Mouse (Mus musculus): Measurements from ENCODE around the gene Pomgnt1. TPM values are rescaled to one million over a fixed set of nuclear protein-coding genes. Genes with fewer than 3 reads are reported as not detected.

Pomgnt1 gene
- polyA plus RNA-seq, 1 experiment = 49.5 TPM

DNA sequence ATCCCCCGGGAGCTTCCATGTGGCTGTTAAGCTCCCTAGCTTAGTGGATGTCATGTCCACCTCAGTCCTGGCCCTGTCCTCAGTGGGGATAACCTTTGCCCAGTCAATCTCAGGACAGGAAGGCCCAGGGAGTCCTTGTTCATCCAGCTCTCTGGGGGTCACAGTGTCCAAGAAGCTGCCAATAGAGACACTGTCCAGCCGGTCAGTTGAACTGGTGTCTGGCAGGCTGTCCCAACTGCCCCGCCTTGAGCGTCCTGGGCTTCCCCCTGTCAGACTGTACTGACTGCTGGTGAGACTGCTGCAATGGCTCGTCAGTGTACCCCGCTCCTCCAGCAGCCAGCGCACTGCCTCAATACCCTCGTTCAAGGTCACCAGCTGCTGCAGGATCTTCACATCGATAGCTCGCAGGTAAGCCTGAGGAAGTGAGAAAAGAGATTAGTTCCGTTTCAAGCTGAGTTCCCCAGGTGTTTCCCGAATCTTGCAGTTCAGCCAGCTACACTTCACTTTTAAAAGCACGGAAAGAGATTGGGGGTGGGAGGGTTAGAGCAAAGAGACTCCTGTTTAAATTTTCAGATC, 13.9 kb downstream of the Pomgnt1 start:
- no peak for TF ChIP-seq CTCF (IDR thresholded peaks at IDR 0.05; ENCODE audit: borderline replicate concordance, insufficient read depth, low read length)
- TF ChIP-seq POLR2A (IDR thresholded peaks at IDR 0.05; ENCODE audit: low read depth, low read length) = no peak
- Histone ChIP-seq H3K4me1 (ENCODE audit: control insufficient read depth, insufficient read depth, low read length) (no peaks in the 10 kb centered on the region), H3K4me3 (ENCODE audit: insufficient read depth, low read length) (no peak overlapping the region), H3K27ac (ENCODE audit: insufficient read depth, low read length) (no peak overlapping the region)

DNA sequence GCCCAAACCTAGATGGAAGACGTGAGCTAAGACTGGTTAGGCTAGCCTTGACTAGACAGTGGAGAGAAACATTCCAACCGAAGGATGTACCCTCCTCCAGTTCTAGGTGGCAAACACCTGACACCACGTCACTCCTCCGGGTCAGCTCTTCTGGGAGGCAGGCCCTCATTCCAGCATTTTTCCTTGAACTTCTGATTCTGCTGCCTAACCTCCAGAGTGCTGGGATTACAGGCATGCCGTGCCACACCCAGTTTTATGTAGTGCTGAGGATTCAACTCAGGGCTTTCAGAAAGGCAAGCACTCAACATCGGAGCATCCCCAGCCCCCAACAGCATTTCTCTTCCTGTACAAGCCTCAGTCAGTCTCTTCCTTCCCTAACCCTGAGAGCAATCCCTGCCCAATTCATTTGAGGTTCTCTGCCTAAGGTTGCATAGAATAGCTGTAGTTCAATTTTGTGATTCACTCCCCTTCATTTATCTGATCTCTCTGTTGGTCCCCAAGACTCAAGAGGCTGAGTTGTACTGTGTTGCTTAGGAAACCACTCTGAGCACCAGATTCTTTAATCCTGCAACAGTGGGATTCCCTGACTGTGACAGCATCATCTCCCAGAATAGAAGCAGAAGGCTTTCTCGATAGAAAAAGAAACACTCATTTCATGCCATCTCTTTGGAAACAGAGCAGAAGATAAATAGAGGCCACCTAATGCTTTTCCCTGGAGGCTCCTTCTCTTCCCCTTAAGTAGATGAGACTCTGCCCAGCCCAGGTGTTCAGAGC, 17.3 kb downstream of the Pomgnt1 start:
- Histone ChIP-seq H3K27ac (ENCODE audit: insufficient read depth, low read length) (no peak overlapping the region), H3K4me1 (ENCODE audit: control insufficient read depth, insufficient read depth, low read length) (no peaks in the 10 kb centered on the region), H3K4me3 (ENCODE audit: insufficient read depth, low read length) (no peak overlapping the region)
- TF ChIP-seq CTCF (IDR thresholded peaks at IDR 0.05; ENCODE audit: borderline replicate concordance, insufficient read depth, low read length) = no peak
- no peak for TF ChIP-seq POLR2A (IDR thresholded peaks at IDR 0.05; ENCODE audit: low read depth, low read length)

DNA sequence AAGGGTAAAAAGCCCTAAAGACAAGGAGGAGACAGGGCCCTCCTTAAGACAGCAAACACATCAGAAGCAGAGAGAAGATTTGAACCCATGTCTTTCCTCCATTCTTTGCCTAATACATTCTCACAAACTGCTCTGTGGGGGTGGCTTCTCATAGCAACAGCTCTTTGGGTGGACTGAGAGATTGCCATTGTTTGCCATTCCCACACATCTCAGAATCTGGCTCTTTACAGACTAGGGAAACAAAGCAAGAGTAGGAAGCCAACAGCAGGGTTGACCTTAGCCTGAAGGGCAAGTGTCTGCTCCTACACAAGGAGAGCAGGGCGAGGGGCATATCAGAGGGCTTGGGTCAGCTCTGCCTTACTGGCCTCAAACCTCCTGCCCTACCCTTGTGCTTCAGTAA, 18.1 kb downstream of the Pomgnt1 start:
- Histone ChIP-seq H3K4me3 (ENCODE audit: insufficient read depth, low read length) (no peak overlapping the region), H3K4me1 (ENCODE audit: control insufficient read depth, insufficient read depth, low read length) (no peaks in the 10 kb centered on the region), H3K27ac (ENCODE audit: insufficient read depth, low read length) (no peak overlapping the region)
- TF ChIP-seq POLR2A (IDR thresholded peaks at IDR 0.05; ENCODE audit: low read depth, low read length) (no peak), CTCF (IDR thresholded peaks at IDR 0.05; ENCODE audit: borderline replicate concordance, insufficient read depth, low read length) (no peak)

DNA sequence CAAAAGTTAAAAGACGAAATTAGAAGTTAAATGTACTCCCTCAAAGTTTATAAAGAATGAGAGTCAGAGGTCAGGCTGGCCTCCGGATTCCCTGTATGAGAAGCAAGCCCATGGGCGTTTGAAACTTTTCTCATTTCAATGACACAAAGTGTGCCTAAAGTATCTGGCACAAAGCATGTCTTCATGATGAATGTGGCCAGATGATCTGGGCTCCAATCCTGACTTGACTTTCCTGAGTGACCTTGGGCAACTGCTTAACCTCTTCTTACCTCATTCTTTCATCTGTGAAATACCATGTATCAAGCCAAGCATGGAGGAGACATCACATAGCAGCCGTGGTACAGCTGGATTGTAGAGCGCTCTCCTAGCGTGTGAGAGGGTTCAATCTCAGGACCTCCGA, 18.6 kb downstream of the Pomgnt1 start:
- Histone ChIP-seq H3K4me3 (ENCODE audit: insufficient read depth, low read length) (no peak overlapping the region), H3K4me1 (ENCODE audit: control insufficient read depth, insufficient read depth, low read length) (no peaks in the 10 kb centered on the region), H3K27ac (ENCODE audit: insufficient read depth, low read length) (no peak overlapping the region)
- TF ChIP-seq CTCF (IDR thresholded peaks at IDR 0.05; ENCODE audit: borderline replicate concordance, insufficient read depth, low read length) = no peak
- TF ChIP-seq POLR2A (IDR thresholded peaks at IDR 0.05; ENCODE audit: low read depth, low read length) = no peak

DNA sequence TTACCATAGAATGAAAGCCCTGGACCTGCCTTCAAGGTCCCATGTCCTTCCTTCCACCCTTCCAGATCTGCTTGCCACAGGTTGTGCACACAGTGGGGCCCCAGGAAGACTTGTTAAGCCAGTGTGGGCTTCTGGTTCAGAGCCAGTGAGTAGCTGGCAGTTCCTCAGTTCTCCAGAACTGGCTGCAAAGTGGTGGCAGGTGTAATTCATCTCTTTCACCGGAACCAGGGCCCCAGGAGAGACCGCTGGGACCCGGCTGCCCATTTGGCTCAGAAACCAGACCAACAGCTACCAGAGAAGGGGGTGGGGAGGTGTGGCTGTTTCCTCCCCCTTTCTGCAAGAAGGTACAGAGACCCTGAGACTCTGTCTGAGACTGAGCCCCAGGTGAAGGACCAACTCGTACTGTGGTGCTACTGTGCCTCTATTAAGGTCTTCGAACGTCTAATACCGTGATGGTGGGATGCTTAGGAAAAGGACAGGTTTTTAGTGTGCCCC, 19.7 kb downstream of the Pomgnt1 start:
- H3K4me1 ChIP-seq (ENCODE audit: control insufficient read depth, insufficient read depth, low read length) = no peaks in the 10 kb centered on the region
- H3K27ac ChIP-seq (ENCODE audit: insufficient read depth, low read length) = no peak overlapping the region
- TF ChIP-seq POLR2A (IDR thresholded peaks at IDR 0.05; ENCODE audit: low read depth, low read length) (no peak), CTCF (IDR thresholded peaks at IDR 0.05; ENCODE audit: borderline replicate concordance, insufficient read depth, low read length) (no peak)
- H3K4me3 ChIP-seq (ENCODE audit: insufficient read depth, low read length) = peak overlapping the region; percentile 73; the same call in 1 of the 2 replicates

DNA sequence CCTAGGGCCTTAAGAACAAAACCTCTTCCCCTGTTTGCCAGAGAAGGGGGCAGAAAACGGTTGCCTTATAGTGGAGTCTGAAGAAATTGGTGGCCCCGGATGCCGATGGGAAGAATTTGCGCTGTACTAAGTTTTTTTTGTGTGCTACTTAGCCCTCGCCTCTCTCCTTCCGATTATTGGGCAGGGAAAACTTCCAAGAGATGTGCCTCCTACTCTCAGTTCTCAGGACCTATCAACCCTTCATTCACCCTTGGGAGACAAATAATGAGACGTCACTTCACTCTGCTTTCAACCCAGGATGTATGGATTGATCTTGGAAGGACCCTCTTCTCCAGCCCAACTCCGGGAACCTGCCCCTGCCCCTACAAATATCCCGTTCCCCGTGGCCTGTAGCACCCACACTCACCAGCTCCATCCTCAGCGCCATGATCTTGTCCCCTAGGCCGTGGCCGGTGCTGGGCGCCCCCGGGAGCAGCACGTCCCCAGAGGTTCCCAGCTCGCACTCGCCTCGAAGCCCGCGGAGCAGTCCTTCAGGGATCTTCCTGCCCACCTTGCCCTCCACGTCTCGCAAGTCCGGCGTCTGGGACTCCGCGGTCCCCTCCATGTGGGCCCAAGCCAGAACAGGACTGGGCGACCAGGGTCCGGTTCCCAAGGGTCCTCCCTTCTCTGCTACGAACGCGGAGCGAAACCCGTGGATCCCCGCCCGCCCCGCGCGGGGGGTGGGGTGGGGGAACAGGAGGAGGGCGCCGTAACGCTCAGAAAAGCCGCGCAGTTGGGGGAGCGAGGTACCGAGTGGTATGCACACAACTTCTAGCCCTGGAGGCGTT, 20.5 kb downstream of the Pomgnt1 start:
- no peaks in the 10 kb centered on the region for H3K4me1 ChIP-seq (ENCODE audit: control insufficient read depth, insufficient read depth, low read length)
- no peak overlapping the region for H3K27ac ChIP-seq (ENCODE audit: insufficient read depth, low read length)
- H3K4me3 ChIP-seq (ENCODE audit: insufficient read depth, low read length) = peak overlapping the region; percentile 73
- TF ChIP-seq CTCF (IDR thresholded peaks at IDR 0.05; ENCODE audit: borderline replicate concordance, insufficient read depth, low read length) (no peak), POLR2A (IDR thresholded peaks at IDR 0.05; ENCODE audit: low read depth, low read length) (peak; percentile 49; the same call in 1 of the 2 replicates)

DNA sequence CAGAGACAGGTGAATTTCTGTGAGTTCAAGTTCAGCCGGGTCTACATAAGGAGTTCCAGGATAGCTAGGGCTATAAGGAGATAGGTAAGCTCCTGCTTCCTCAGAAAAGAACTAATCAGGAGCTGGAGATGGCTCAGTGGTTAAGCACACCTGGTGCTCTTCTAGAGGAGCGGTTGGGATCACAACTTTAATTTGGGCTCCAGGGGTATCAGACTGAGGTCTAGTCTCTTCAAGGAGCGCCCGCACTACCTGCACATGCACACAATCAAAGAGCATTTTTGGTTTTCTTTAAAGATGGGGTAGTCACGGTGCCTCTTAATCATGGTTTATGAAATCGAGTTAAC, 26.1 kb downstream of the Pomgnt1 start:
- no peaks in the 10 kb centered on the region for H3K4me1 ChIP-seq (ENCODE audit: control insufficient read depth, insufficient read depth, low read length)
- no peak for TF ChIP-seq POLR2A (IDR thresholded peaks at IDR 0.05; ENCODE audit: low read depth, low read length)
- TF ChIP-seq CTCF (IDR thresholded peaks at IDR 0.05; ENCODE audit: borderline replicate concordance, insufficient read depth, low read length) = no peak
- H3K4me3 ChIP-seq (ENCODE audit: insufficient read depth, low read length) = peak overlapping the region; percentile 67
- peak overlapping the region; percentile 64 for H3K27ac ChIP-seq (ENCODE audit: insufficient read depth, low read length)

DNA sequence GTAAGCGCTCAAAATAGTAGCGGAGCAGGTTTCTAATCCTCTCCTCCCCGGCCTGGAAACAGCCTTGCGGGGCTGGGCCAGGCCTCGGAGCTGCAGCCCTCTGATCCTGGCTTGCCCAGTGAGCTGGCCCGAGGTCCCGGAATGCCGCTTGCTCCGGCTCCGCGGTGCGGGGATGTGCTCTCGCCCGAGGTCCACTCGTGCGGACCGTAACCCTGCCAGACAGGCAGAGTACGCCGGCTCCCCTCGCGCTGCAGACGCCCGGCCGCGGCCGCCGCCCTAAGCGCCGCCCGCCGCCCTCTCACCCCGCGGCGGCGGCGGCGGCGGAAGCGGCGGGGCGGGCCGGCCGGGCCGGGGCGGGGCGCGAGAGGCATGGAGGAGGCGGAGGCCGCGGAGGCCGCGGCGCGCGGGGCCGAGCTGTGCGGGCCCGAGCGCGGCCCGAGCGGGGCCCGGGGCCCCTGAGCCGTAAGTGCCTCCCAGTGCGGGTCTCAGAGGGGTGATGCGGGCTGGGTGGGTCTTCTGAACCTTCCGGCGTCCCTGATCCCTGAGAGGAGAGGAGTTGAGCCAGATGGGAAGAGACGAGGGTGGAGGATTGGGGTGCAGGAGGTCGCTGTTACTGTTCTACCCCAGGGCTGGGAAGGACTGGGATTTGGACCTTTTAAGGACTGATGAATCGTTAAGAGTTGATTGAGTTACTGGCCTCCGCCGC, 26.7 kb downstream of the Pomgnt1 start:
- Histone ChIP-seq H3K27ac (ENCODE audit: insufficient read depth, low read length) (peak overlapping the region; percentile 64), H3K4me1 (ENCODE audit: control insufficient read depth, insufficient read depth, low read length) (no peaks in the 10 kb centered on the region), H3K4me3 (ENCODE audit: insufficient read depth, low read length) (peak overlapping the region; percentile 85)
- TF ChIP-seq CTCF (IDR thresholded peaks at IDR 0.05; ENCODE audit: borderline replicate concordance, insufficient read depth, low read length) (no peak), POLR2A (IDR thresholded peaks at IDR 0.05; ENCODE audit: low read depth, low read length) (peak; percentile 87)

DNA sequence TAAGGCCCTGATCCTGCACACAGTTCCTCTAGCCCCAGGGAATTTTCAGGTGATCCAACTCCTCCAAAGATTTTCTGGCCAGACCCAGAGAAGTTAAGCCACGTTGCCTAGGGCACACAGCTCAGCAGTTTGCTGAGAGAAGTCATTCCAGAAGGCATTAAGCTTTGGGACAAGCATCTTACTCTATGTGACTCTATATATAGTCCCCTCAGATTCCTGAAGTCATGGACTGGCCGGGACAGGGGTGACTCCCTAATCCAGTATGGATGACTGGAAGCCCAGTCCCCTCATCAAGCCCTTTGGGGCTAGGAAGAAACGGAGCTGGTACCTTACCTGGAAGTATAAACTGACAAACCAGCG, 27.2 kb downstream of the Pomgnt1 start:
- Histone ChIP-seq H3K4me3 (ENCODE audit: insufficient read depth, low read length) (peak overlapping the region; percentile 85), H3K4me1 (ENCODE audit: control insufficient read depth, insufficient read depth, low read length) (no peaks in the 10 kb centered on the region), H3K27ac (ENCODE audit: insufficient read depth, low read length) (peak overlapping the region; percentile 45)
- no peak for TF ChIP-seq POLR2A (IDR thresholded peaks at IDR 0.05; ENCODE audit: low read depth, low read length)
- TF ChIP-seq CTCF (IDR thresholded peaks at IDR 0.05; ENCODE audit: borderline replicate concordance, insufficient read depth, low read length) = no peak

Measured in embryonic fibroblast, embryonic 13.5 days (primary cell).